Mouse (Mus musculus): Measurements from ENCODE around the gene Mad1l1.
"Not testable (repeated sequence)": the region's sequence is repeated elsewhere in the genome, so short reads cannot be mapped to it uniquely, and the experiment has no call there.

Mad1l1 gene

GRCm38 (mm10) chr5:140010405-140010804, 310.9 kb downstream of the Mad1l1 start:
- no peak for DNase-seq (ENCODE audit: low spot score in 2 of 2)

- DNase-seq (ENCODE audit: low spot score in 2 of 2) = no peak
Measured at GRCm38 (mm10) chr5:140009083-140009655, 312.2 kb downstream of the Mad1l1 start.

GRCm38 (mm10) chr5:140008523-140008806, 312.9 kb downstream of the Mad1l1 start:
- no peak for DNase-seq (ENCODE audit: low spot score in 2 of 2)

- no peak for DNase-seq (ENCODE audit: low spot score in 2 of 2)
Measured at GRCm38 (mm10) chr5:140007656-140008522, 313.5 kb downstream of the Mad1l1 start.

- DNase-seq (ENCODE audit: low spot score in 2 of 2) = no peak
Measured at GRCm38 (mm10) chr5:140006861-140007260, 314.5 kb downstream of the Mad1l1 start.

GRCm38 (mm10) chr5:140002541-140002940, 318.8 kb downstream of the Mad1l1 start:
- DNase-seq (ENCODE audit: low spot score in 2 of 2) = no peak

- DNase-seq (ENCODE audit: low spot score in 2 of 2) = no peak
Measured at GRCm38 (mm10) chr5:139998916-139999315, 322.4 kb downstream of the Mad1l1 start.

GRCm38 (mm10) chr5:139998321-139998720, 323.0 kb downstream of the Mad1l1 start:
- not testable (repeated sequence) for DNase-seq (ENCODE audit: low spot score in 2 of 2)

- DNase-seq (ENCODE audit: low spot score in 2 of 2) = no peak
Measured at GRCm38 (mm10) chr5:139991531-139991930, 329.8 kb downstream of the Mad1l1 start.

GRCm38 (mm10) chr5:139985073-139985746, 336.1 kb downstream of the Mad1l1 start:
- no peak for DNase-seq (ENCODE audit: low spot score in 2 of 2)

- no peak for DNase-seq (ENCODE audit: low spot score in 2 of 2)
Measured at GRCm38 (mm10) chr5:139981976-139982375, 339.4 kb downstream of the Mad1l1 start.

- DNase-seq (ENCODE audit: low spot score in 2 of 2) = no peak
Measured at GRCm38 (mm10) chr5:139979371-139979770, 342.0 kb downstream of the Mad1l1 start.

GRCm38 (mm10) chr5:139978525-139979276, 342.7 kb downstream of the Mad1l1 start:
- DNase-seq (ENCODE audit: low spot score in 2 of 2) = peak in 1 of 2 experiments; percentile 35

- DNase-seq (ENCODE audit: low spot score in 2 of 2) = no peak
Measured at GRCm38 (mm10) chr5:139977476-139977875, 343.9 kb downstream of the Mad1l1 start.

- no peak for DNase-seq (ENCODE audit: low spot score in 2 of 2)
Measured at GRCm38 (mm10) chr5:139976584-139976983, 344.8 kb downstream of the Mad1l1 start.

GRCm38 (mm10) chr5:139970186-139970631, 351.1 kb downstream of the Mad1l1 start:
- DNase-seq (ENCODE audit: low spot score in 2 of 2) = peak; percentile 12 to 36

- no peak for DNase-seq (ENCODE audit: low spot score in 2 of 2)
Measured at GRCm38 (mm10) chr5:139969151-139969948, 352.0 kb downstream of the Mad1l1 start.

GRCm38 (mm10) chr5:139965596-139965995, 355.8 kb downstream of the Mad1l1 start:
- DNase-seq (ENCODE audit: low spot score in 2 of 2) = no peak

- no peak for DNase-seq (ENCODE audit: low spot score in 2 of 2)
Measured at GRCm38 (mm10) chr5:139964391-139964790, 357.0 kb downstream of the Mad1l1 start.

GRCm38 (mm10) chr5:139959741-139960140, 361.6 kb downstream of the Mad1l1 start:
- no peak for DNase-seq (ENCODE audit: low spot score in 2 of 2)
